Mouse (Mus musculus) layer of hippocampus, adult 9-11 months (tissue): ENCODE measurements around the gene Trim11.

Experiments used
- DNase-seq: peaks from one replicate; pipeline ENCODE4 v3.0.0; 2022

Gene Trim11

DNA sequence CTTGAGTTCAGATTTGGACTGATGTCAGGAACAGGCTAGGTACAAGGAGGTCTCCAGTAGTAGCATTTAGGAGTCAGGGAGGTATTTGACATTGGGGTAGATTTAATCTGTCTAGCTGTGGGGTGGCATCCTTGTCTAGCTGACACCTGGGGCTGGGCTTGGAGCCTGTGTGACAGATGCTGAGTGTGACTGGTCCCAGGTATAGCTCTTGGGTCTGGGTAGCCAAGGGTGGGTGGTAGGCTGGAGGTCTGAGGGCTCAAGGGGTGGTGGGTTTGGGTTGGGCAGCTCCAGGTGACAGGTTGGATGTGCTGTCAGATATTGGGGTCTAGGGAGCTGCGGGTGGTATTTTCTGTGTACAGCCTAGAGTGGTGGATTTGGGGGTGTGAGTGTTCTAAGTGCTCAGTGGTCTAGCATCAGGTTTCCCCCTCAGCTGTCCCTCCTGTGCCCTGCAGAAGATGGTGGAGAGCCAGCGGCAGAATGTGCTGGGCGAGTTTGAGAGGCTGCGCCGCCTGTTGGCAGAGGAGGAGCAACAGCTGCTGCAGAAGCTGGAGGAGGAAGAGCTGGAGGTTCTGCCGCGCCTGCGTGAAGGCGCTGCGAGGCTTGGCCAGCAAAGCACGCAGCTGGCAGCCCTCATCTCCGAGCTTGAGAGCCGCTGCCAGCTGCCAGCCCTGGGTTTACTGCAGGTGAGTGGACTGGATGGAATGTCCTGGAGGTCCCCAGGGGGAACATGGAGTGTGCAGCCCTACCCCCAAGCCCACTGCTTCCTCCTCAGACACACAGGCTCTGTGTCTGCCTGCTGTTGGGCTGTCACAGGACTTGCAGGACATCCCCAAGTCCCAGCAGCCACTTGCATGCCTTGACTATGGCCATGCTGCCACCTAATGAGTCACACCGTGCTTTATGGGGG is 3.9 kb downstream of the Trim11 start:
- peak; percentile 84 for DNase-seq

DNA sequence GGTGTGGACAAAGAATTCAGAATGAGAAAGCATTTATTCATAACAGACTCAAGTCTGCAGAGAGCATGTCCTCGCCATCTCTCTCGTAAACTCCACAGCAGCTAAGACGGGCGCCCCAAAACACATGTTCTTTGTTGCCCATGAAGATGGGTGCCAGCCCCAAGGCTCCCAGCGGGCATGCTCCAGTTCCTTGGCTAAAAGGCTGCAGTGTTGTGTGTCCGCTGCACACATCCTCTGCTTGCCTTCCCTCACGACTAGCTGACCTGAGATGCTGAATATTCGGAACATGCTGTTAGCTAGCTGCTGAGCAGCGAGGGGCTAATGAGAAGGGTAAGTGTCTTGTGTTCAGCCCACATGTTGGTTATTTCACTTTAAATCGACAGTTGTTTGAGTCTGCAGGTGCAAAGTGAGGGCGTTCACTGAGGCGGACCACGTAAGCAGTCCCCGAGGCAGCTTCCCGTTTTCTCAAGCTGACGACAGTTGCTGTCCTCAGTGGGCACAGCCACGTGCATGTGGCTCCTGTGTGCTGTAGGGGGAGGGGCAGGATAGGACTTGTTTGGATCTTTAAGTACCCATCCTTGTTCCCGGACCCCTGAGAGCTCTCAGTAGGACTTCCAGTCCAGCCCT is 4.7 kb downstream of the Trim11 start:
- DNase-seq, result no peak

DNA sequence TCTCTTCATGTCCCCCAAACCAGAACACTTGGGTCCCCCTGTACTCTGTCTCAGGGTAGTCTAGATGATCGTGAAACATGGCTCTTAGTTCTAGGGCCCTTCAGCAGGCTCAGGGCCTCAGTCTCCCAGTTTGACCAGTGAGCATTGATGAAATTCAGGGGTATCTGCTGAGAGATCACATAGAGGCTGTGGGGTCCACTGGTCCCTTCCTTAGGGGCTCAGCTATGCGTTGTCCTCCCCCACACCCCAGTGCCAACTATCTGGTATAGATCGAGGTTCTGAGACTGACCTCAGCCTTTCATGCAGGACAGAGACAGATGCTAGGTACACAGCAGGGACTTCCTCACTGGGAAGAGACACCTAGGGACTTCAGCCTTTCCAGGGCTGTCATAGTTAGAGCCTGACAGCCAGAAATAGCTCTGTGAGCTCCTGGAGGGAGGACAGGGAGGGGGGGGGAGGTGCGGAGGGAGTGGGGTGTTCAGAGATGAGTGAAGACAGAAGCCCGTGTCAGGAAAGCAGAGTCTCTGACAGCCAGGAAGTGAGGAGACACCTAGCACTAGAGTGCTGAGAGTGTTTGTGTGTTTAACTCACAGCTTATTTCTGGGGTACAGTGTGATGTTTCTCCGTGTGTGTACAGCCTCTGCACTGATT is 5.9 kb downstream of the Trim11 start:
- no peak for DNase-seq

DNA sequence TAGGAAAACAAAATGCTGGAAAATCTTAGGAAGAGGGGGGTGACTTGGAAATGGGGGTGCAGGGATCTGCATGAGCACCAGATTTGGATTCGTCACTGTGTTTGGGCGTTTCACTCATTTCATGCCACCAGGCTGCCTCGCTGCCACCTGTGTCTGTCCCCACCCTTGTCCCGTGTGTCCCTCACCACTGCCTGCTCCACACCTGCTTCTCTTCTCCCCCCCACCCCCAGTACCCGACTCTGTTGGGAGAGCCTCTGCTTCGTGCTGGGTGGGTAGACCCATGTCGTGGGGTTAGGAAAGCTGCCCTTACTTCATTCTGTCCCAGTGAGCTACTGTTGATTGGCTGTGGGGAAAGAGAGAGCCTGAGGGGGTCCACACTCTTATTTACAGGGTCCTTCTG is 6.8 kb downstream of the Trim11 start:
- DNase-seq, result no peak

DNA sequence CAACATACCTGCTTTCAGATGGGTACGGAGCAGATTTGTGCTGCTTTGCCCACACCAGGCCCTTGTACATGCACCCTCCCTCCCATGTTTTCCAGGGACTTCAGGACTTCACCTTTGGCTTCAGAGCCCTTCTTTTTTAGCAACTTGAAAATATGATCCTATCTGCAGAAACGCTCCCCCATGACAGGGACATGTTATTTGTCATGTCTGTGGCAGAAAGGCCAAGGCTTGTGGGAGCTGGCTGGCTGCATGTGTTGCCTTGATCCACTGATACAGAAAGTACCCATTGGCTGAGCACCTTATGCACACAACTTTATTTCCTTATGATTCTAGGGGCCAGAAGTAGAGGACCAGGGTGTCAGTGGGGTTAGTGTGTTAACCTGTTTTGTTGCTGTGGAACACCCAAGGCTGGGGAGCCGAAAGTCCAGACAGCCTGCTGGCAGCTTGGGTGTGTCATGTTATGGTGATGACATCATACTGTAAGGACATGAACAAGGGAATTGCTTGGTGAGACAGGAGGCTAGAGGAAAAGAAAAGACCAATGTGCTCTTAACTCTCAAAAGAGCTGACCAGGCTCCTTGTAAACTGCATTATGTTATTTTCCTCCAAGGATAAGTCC is 7.5 kb downstream of the Trim11 start:
- no peak for DNase-seq

DNA sequence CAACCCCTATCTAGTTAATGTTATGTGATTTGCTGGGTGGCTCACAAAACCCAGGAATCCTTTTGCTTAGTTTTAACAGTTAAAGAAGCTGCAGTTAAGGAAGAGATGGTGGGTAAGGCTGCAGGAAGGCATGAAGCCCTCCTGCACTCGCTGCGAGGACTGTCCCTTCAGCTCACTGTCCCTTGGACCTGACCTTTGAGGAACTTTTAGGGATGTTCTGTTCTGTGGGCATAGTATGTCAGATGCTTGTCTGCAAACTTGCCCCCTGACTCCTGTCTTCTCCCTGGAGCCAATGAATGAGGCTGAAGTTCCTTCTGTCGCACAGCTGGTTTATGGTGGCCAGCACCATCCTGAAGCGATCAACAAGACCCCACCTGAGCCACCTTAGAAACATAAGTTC is 11.3 kb downstream of the Trim11 start:
- no peak for DNase-seq

DNA sequence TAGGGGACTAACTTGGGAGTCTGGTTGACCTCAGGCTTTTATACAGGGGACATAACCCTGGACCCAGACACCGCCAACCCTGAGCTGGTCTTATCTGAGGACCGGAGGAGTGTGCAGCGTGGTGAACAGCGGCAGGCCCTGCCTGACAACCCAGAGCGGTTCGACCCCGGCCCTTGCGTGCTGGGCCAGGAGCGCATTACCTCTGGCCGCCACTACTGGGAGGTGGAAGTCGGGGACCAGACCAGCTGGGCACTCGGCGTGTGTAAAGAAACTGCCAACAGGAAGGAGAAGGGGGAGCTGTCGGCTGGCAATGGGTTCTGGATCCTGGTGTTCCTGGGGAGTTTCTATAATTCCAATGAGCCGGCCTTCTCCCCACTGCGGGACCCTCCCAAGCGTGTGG is 12.2 kb downstream of the Trim11 start:
- DNase-seq, result no peak

DNA sequence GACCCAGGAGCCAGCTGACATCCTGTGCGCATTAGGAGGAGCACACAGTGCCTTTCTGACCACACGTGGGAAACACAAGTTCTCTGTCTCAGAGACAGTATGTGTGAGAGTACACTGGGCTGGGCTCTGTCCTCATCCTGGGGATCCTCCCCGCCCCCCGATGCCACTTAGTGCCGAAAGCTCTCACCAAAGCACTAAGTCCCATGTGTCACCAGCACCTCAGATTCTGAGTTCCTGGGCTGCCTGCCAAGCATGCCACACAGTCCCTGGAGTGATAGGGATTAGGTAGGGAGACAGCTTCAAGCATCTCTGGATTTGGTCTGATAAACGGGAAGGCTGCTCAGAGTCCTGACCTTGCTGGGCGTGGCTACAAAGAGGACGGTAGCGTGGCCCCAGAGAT is 12.9 kb downstream of the Trim11 start:
- no peak for DNase-seq

DNA sequence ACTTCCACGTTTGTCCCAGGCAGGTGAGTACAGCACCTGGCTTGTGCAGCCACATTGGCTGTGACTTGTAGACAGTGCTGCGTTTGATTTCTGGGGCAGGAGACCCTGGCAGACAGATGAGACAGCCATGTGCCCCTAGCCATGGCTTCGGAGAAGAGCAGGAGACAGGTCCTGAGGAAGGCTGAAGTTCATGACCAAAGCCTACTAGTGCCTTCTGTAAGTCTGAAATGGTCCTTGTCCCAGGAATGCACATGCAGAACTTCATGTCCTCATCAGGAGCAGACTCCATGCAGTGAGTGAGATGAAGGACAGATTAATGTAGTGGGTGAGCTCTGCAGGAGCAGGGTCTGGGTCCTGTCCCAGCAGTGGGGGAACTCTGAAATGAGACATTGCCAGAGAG is 14.0 kb downstream of the Trim11 start:
- no peak for DNase-seq

DNA sequence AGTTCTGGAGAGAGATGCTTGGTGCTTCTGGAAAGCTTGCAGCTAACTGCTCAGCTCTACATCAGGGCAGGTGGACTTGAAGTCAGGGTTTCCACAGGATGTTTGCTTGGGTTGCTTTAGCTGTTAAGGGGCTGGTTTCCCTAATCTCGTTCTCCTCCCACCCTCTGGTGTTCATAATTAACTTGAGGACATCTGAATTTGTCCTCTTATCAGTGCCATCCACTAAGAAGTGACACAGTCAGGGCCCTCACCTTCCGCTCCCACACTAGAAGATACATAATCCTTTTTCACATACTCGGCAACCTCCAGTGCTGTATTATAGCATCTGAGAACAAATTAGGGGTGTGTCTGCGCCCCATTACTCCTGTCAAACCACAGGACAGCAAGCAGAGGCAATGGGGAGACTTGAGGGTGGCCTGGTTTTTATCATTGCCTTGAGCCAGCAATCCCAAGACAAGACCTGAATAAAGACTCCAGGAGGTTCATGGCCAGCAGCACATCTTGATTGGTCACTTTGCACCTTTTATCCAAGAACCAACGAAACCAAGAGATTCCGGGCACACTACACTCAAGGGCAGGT is 15.3 kb downstream of the Trim11 start:
- no peak for DNase-seq

DNA sequence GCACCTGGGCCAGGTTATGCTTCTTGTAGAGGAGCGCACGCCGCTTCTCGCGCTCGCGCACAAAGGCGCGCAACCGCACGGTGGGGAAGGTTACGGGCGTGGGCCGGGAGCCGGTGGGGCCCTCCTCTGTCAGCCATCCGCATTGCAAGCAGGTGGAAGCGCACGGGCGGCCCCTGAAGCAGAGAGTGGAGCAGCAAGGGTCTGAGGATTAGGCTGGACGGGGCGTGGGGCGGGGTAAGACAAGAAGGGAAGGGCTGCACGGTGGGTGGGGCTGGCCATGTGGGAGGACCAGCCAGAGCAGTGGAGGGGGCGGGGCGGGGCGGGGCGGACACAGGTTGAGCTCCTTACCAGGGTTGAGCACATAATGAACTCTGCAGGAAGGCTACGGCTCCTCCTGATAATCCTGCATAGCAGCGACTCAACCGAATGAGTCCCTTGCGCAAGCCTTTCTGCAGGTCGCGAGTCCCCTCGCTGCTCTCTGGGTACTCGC is 16.5 kb downstream of the Trim11 start:
- DNase-seq, result no peak

DNA sequence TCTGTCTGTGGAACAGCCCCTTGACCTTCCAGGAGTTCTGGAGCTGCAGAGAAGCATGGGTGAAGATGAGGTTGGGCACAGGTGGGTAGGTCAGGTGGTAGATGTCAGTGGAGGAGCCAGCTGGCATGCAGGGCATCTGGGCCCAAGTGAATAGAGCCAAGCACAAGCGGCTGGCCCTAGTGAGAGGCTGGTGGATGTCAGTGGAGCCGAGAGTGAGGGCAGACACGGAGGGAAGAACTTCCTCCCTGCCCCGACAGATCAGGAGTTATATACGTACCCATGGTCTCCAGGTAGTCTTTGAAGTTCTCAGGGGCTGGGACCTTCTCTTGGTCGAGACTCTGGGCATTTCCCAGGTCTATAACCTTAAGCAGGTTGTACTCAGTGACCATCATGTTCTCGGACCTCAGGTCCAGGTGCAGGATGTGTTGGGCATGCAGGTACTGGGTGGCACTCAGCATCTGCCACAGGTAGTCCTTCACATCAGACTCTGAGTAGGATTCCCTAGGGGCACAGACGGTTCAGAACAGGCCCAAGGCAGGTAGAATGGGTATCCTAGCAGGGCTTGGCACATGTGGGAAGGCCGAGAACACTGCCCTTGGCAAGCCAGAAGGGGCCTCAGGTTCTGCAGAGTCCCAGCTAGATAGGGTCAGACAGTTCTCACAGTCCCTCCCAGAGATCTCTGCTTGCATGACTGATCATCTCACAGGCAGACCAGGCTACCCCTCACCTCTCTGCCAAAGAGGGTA is 17.3 kb downstream of the Trim11 start:
- DNase-seq, result no peak

DNA sequence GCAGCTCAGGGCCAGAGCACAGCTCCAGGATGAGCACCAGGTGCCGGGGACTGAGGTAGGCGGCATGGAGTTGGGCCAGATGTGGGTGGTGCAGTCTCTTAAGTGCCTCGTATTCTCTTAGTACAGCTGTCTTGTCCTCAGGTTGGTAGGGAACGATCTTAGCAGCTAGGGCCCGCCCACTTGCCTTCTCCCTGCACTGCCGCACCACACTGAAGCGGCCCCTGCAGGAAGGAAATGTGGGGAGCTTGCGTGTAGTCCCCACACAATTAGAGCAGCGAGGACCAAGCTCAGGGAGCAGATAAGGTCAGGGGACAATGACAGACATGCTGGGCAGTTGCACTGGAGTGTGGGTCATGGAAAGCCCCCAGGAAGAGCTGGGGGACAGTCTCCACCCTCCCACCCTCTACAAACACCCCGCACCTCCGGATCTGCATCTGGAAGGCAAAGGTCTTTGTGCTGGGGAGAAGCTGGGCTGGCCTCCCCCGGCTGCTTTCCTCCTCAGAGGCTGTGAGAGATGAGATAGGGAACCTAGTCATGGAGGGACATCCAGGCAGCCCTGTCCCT is 18.0 kb downstream of the Trim11 start:
- DNase-seq, result no peak

DNA sequence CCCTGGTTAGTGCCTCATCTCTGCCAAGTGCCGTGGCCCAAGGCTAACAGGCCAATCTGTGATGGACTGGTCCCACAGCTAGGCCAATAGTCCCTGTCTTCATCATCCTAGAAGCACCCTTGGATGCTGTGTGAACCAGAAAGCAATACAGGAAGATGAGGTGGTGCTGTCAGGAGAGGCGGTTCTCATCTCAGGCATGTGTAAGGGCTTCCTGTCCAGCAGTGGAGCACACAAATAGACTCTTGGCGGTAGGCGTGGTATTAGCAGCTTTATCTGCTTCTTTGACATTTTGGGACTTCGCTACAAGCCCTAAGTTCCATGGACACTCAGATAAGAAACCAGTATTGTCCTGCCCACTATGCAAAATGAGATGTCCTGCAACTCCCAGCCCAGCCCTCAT is 19.6 kb downstream of the Trim11 start:
- no peak for DNase-seq

DNA sequence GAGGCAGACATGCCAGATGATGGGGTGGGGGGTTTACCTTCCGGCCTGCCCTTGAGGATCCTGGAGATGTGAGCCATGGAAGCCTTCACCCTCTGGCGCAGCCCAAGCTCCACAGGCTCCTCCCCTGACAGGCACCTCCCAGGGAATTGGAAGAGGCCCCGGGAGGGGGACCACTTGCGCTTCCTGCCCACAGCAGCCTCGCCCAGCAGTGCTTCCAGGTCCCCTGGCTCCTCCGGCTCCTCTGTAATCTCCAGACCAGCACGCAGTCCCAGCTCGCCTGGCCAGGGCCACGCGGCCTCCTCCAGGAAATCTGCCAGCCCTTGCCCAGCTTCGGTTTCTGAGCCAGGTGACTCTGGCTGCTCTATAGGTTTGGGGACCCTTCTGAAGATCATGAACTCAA is 21.3 kb downstream of the Trim11 start:
- no peak for DNase-seq

DNA sequence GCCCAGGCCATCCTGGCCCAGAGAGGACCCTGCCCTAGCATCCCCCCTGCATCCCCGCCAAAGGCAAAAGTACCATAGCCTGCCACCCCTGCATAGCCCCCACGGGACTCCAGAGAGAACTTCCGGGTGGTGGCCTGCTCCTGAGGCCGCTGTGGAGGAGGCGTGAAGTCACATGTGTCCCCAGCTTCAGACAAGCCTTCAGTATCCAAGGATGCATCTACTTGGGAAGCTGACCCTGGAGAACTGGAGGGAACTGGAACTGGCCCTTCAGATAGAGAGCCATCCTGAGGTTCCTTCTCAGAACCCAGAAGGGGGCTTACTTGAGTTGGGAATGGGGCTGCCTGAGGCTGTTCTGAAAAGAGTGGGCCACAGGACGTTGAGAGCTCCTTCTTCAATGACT is 21.9 kb downstream of the Trim11 start:
- DNase-seq, result no peak

DNA sequence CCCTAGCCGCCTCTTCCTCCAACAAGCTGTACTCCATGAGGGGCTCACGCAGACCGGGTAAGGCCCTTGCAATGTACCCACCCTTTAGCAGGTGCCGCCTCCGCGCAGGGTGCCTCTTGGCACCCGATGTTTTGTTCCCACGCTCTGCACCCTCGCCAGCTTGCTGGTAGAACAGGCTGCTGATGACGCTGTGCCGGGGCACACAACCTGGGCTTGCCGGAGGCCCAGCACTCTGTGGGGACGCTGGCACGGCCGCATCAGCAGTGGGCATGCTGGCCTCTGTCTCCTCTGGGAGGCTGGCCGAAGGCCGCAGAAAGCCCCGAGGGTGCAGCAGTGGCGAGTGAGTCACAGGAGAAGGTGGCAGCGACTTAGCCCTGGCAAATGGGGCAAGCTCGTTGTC is 22.7 kb downstream of the Trim11 start:
- DNase-seq, result peak; percentile 89

DNA sequence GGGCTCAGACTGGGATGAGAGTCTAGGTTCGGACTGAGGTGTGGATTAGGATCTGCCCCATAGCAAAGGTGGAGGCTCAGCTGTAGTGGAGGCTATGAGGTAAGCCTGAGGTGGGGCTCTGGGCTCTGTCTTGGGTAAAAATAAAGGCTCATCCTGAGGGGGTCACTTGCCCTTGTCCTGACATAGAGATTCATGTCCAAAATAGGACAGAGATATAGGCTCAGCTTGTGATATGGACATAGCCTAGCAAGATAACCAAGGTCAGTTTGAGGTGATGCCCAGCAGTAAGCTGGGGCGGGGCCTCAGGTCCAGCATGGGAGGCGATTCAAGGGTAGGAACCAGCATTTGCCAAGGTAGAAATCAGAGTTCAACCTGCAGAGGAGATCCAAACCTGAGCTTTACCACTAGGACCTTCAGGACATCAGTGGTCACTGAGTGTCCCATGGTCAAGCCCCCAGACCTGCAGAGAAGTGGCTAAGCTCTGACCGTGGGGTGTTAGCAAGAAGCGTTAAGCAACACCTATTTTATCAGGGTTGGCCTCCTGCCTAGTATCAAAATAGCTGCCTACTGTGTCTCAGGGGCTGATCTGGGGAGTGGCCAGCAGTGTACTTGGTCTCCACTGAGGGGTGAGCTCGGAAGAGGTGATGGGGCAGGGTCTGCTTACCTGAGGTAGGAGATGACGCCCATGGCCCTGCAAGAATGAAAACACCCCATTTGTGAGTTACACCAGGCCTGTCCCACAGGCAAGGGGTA is 24.6 kb downstream of the Trim11 start:
- DNase-seq, result no peak

DNA sequence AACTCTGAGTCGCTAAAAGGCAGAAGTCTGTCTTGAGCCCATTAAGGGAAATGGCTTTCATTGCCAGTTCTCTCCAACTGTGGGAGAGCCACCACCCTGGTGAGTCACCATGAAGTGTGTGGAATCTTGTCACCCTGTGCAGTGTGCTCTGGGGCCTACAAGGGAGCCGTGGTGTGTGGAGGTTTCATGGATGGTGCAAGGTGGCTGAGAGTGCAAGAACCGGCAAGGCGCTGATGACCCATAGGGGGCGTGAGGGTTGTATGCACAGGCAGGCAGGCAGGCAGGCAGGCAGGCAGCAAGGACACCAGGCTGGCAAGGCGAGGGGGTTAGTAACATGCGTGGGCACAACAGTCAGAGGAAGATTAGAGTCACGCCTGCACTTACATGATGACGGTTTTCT is 37.2 kb downstream of the Trim11 start:
- DNase-seq, result peak; percentile 33

DNA sequence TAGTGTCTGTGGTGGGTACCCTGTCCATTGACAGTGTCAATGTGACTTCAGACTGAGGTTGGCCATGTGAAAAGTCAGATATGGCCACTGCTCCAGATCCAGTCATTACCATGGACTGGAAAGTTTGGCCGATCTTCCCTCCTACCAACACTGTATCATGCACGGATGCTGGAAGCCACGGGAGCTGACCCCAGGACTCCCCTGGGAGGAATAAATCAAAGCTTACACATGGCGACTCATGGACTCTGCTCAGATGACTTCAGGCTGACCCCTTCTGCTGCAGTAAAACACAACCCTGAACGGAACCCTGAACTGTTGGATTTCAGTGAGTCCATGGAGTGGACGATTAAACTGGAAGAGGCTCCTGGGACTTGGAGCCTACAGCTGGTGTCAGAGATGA is 48.5 kb downstream of the Trim11 start:
- DNase-seq, result no peak

DNA sequence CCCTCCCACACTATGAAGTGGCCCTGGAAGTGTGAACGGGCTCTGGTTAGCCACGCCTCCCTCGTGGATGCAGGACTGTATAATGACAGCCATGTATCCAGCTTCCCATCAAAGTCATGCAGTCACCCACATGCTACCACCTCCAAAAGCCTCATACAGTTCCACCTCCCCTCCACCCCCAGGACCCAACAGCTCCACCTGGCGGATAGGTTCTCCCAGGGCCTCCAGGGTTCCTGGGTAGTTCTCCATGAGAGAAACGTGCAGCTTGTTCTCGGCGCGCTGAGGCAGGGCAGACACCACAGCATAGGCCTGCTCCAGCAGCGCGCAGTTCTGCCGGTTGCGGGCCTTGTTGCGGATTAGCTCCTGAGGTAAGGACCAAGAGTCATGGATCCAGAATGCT is 51.1 kb downstream of the Trim11 start:
- DNase-seq, result no peak
